Mouse (Mus musculus): ENCODE measurements around the gene Hrh3. TPM values are rescaled to one million over a fixed set of nuclear protein-coding genes. Genes with fewer than 3 reads are reported as not detected.

Hrh3 gene
- total RNA-seq, 2 experiments from 2014 or later: 0.04 TPM; not detected in 1

- 0 out of 2 replicates have a peak, but pooled peaks have one; percentile 44 for ATAC-seq (ENCODE audit: poor library complexity, severe bottlenecking)
Measured at GRCm38 (mm10) chr2:180107081-180107480, 2.8 kb upstream of the Hrh3 start.

GRCm38 (mm10) chr2:180105441-180106190, 1.3 kb upstream of the Hrh3 start:
- no peak for ATAC-seq (ENCODE audit: poor library complexity, severe bottlenecking)

GRCm38 (mm10) chr2:180104659-180105377, 530 bp upstream of the Hrh3 start:
- peak; percentile 43 for ATAC-seq (ENCODE audit: poor library complexity, severe bottlenecking)

GRCm38 (mm10) chr2:180103151-180103977, 924 bp downstream of the Hrh3 start:
- ATAC-seq (ENCODE audit: poor library complexity, severe bottlenecking): no peak

GRCm38 (mm10) chr2:180099529-180099928, 4.8 kb downstream of the Hrh3 start:
- no peak for ATAC-seq (ENCODE audit: poor library complexity, severe bottlenecking)

GRCm38 (mm10) chr2:180098167-180098566, 6.1 kb downstream of the Hrh3 start:
- peak; percentile 33; the same call in 1 of the 2 replicates for ATAC-seq (ENCODE audit: poor library complexity, severe bottlenecking)

GRCm38 (mm10) chr2:180097585-180097984, 6.7 kb downstream of the Hrh3 start:
- ATAC-seq (ENCODE audit: poor library complexity, severe bottlenecking): no peak

GRCm38 (mm10) chr2:180095711-180096110, 8.6 kb downstream of the Hrh3 start:
- no peak for ATAC-seq (ENCODE audit: poor library complexity, severe bottlenecking)

- no peak for ATAC-seq (ENCODE audit: poor library complexity, severe bottlenecking)
Measured at GRCm38 (mm10) chr2:180090285-180090684, 14.0 kb downstream of the Hrh3 start.

GRCm38 (mm10) chr2:180087472-180087871, 16.8 kb downstream of the Hrh3 start:
- peak; percentile 40; the same call in 1 of the 2 replicates for ATAC-seq (ENCODE audit: poor library complexity, severe bottlenecking)

GRCm38 (mm10) chr2:180086637-180087027, 17.7 kb downstream of the Hrh3 start:
- no peak for ATAC-seq (ENCODE audit: poor library complexity, severe bottlenecking)

GRCm38 (mm10) chr2:180085926-180086636, 18.2 kb downstream of the Hrh3 start:
- ATAC-seq (ENCODE audit: poor library complexity, severe bottlenecking): no peak

- ATAC-seq (ENCODE audit: poor library complexity, severe bottlenecking): no peak
Measured at GRCm38 (mm10) chr2:180084565-180084964, 19.7 kb downstream of the Hrh3 start.

- no peak for ATAC-seq (ENCODE audit: poor library complexity, severe bottlenecking)
Measured at GRCm38 (mm10) chr2:180083063-180083462, 21.2 kb downstream of the Hrh3 start.

- no peak for ATAC-seq (ENCODE audit: poor library complexity, severe bottlenecking)
Measured at GRCm38 (mm10) chr2:180080680-180081079, 23.6 kb downstream of the Hrh3 start.

GRCm38 (mm10) chr2:180077622-180078021, 26.7 kb downstream of the Hrh3 start:
- ATAC-seq (ENCODE audit: poor library complexity, severe bottlenecking): no peak

- ATAC-seq (ENCODE audit: poor library complexity, severe bottlenecking): no peak
Measured at GRCm38 (mm10) chr2:180072886-180073285, 31.4 kb downstream of the Hrh3 start.

- ATAC-seq (ENCODE audit: poor library complexity, severe bottlenecking): no peak
Measured at GRCm38 (mm10) chr2:180071671-180072070, 32.6 kb downstream of the Hrh3 start.

GRCm38 (mm10) chr2:180070481-180071453, 33.5 kb downstream of the Hrh3 start, which contains the start of gene Mtg2:
Gene Mtg2, plus strand, starts transcription at chr2:180070588.
- ATAC-seq (ENCODE audit: poor library complexity, severe bottlenecking): peak; percentile 96

Data from megakaryocyte, adult 5-6 weeks (primary cell).